Mouse (Mus musculus): ENCODE measurements around the gene Parvb. TPM values are rescaled to one million over a fixed set of nuclear protein-coding genes. Genes with fewer than 3 reads are reported as not detected.

Parvb gene
- polyA plus RNA-seq, 1 experiment from 2014 or later: 6.0 TPM

- no peaks in the 10 kb centered on the region for H3K27me3 ChIP-seq (ENCODE audit: insufficient read depth, low read length)
- 56% methylated on average over 5 of the region's 5 CpGs for WGBS (ENCODE audit: insufficient replicate concordance)
- no peaks in the 10 kb centered on the region for H3K9me3 ChIP-seq (ENCODE audit: low read length)
- H3K27ac ChIP-seq (ENCODE audit: low read depth): no peak overlapping the region
- DNase-seq (no peak), ATAC-seq (no peak)
- H3K4me3 ChIP-seq (ENCODE audit: low read depth, low read length): no peak overlapping the region
- no peak overlapping the region for H3K9ac ChIP-seq (replicated peaks)
- no peak overlapping the region for H3K4me2 ChIP-seq (ENCODE audit: low read depth, low read length)
- no peak for TF ChIP-seq EP300 (IDR thresholded peaks at IDR 0.05; ENCODE audit: low read depth)
- TF ChIP-seq CTCF (IDR thresholded peaks at IDR 0.05; ENCODE audit: low read depth): no peak
- H3K4me1 ChIP-seq (ENCODE audit: insufficient read depth): no peaks in the 10 kb centered on the region
- H3K36me3 ChIP-seq (replicated peaks; ENCODE audit: insufficient read depth, low read length): 0 out of 2 replicates have a peak, but pooled peaks cover 3% of the 10 kb centered on the region
Observed at GRCm38 (mm10) chr15:84337599-84337998, 105.8 kb downstream of the Parvb start.

GRCm38 (mm10) chr15:84340926-84341325, 109.1 kb downstream of the Parvb start:
- no peaks in the 10 kb centered on the region for H3K4me1 ChIP-seq (ENCODE audit: insufficient read depth)
- no peak overlapping the region for H3K4me3 ChIP-seq (ENCODE audit: low read depth, low read length)
- no peak overlapping the region for H3K27ac ChIP-seq (ENCODE audit: low read depth)
- DNase-seq (no peak), ATAC-seq (no peak)
- 40% methylated on average over 2 of the region's 2 CpGs for WGBS (ENCODE audit: insufficient replicate concordance)
- no peak overlapping the region for H3K4me2 ChIP-seq (ENCODE audit: low read depth, low read length)
- H3K9ac ChIP-seq (replicated peaks): no peak overlapping the region
- no peaks in the 10 kb centered on the region for H3K9me3 ChIP-seq (ENCODE audit: low read length)
- no peak for TF ChIP-seq EP300 (IDR thresholded peaks at IDR 0.05; ENCODE audit: low read depth)
- no peak for TF ChIP-seq CTCF (IDR thresholded peaks at IDR 0.05; ENCODE audit: low read depth)
- H3K36me3 ChIP-seq (replicated peaks; ENCODE audit: insufficient read depth, low read length): 0 out of 2 replicates have a peak, but pooled peaks cover 3% of the 10 kb centered on the region
- no peaks in the 10 kb centered on the region for H3K27me3 ChIP-seq (ENCODE audit: insufficient read depth, low read length)

- H3K9ac ChIP-seq (replicated peaks): no peak overlapping the region
- no peak overlapping the region for H3K27ac ChIP-seq (ENCODE audit: low read depth)
- no peaks in the 10 kb centered on the region for H3K36me3 ChIP-seq (replicated peaks; ENCODE audit: insufficient read depth, low read length)
- H3K4me3 ChIP-seq (ENCODE audit: low read depth, low read length): no peak overlapping the region
- WGBS (ENCODE audit: insufficient replicate concordance): 83% methylated on average over 4 of the region's 4 CpGs
- no peaks in the 10 kb centered on the region for H3K27me3 ChIP-seq (ENCODE audit: insufficient read depth, low read length)
- peak; percentile 48 for TF ChIP-seq CTCF (IDR thresholded peaks at IDR 0.05; ENCODE audit: low read depth)
- no peak for TF ChIP-seq EP300 (IDR thresholded peaks at IDR 0.05; ENCODE audit: low read depth)
- no peak overlapping the region for H3K4me2 ChIP-seq (ENCODE audit: low read depth, low read length)
- H3K4me1 ChIP-seq (ENCODE audit: insufficient read depth): 0 out of 2 replicates have a peak, but pooled peaks cover 5% of the 10 kb centered on the region
- peaks cover 7% of the 10 kb centered on the region for H3K9me3 ChIP-seq (ENCODE audit: low read length)
- no peak for ATAC-seq
- DNase-seq: no peak
Observed at GRCm38 (mm10) chr15:84348769-84349168, 116.9 kb downstream of the Parvb start.

- peaks cover 7% of the 10 kb centered on the region; the same call in 1 of the 2 replicates for H3K4me1 ChIP-seq (ENCODE audit: insufficient read depth)
- H3K9ac ChIP-seq (replicated peaks): no peak overlapping the region
- ATAC-seq (0 out of 2 replicates have a peak, but pooled peaks have one; percentile 27), DNase-seq (peak; percentile 26)
- H3K27me3 ChIP-seq (ENCODE audit: insufficient read depth, low read length): no peaks in the 10 kb centered on the region
- no peaks in the 10 kb centered on the region for H3K36me3 ChIP-seq (replicated peaks; ENCODE audit: insufficient read depth, low read length)
- H3K4me2 ChIP-seq (ENCODE audit: low read depth, low read length): no peak overlapping the region
- TF ChIP-seq CTCF (IDR thresholded peaks at IDR 0.05; ENCODE audit: low read depth): no peak
- no peak for TF ChIP-seq EP300 (IDR thresholded peaks at IDR 0.05; ENCODE audit: low read depth)
- peaks cover 7% of the 10 kb centered on the region for H3K9me3 ChIP-seq (ENCODE audit: low read length)
- no peak overlapping the region for H3K27ac ChIP-seq (ENCODE audit: low read depth)
- no peak overlapping the region for H3K4me3 ChIP-seq (ENCODE audit: low read depth, low read length)
- 47% methylated on average over 14 of the region's 14 CpGs for WGBS (ENCODE audit: insufficient replicate concordance)
Observed at GRCm38 (mm10) chr15:84349915-84350738, 118.3 kb downstream of the Parvb start.

- H3K9me3 ChIP-seq (ENCODE audit: low read length): peaks cover 7% of the 10 kb centered on the region
- DNase-seq: no peak
- peaks cover 7% of the 10 kb centered on the region; the same call in 1 of the 2 replicates for H3K4me1 ChIP-seq (ENCODE audit: insufficient read depth)
- no peak; the same call in 1 of the 2 replicates for ATAC-seq
- H3K27ac ChIP-seq (ENCODE audit: low read depth): no peak overlapping the region
- no peak overlapping the region for H3K9ac ChIP-seq (replicated peaks)
- H3K27me3 ChIP-seq (ENCODE audit: insufficient read depth, low read length): no peaks in the 10 kb centered on the region
- no peaks in the 10 kb centered on the region for H3K36me3 ChIP-seq (replicated peaks; ENCODE audit: insufficient read depth, low read length)
- TF ChIP-seq CTCF (IDR thresholded peaks at IDR 0.05; ENCODE audit: low read depth): no peak
- TF ChIP-seq EP300 (IDR thresholded peaks at IDR 0.05; ENCODE audit: low read depth): no peak
- WGBS (ENCODE audit: insufficient replicate concordance): 53% methylated on average over 7 of the region's 7 CpGs
- no peak overlapping the region for H3K4me3 ChIP-seq (ENCODE audit: low read depth, low read length)
- no peak overlapping the region for H3K4me2 ChIP-seq (ENCODE audit: low read depth, low read length)
Observed at GRCm38 (mm10) chr15:84351342-84351741, 119.5 kb downstream of the Parvb start.

- no peaks in the 10 kb centered on the region for H3K27me3 ChIP-seq (ENCODE audit: insufficient read depth, low read length)
- 71% methylated on average over 21 of the region's 21 CpGs for WGBS (ENCODE audit: insufficient replicate concordance)
- no peak overlapping the region for H3K27ac ChIP-seq (ENCODE audit: low read depth)
- H3K36me3 ChIP-seq (replicated peaks; ENCODE audit: insufficient read depth, low read length): no peaks in the 10 kb centered on the region
- H3K4me1 ChIP-seq (ENCODE audit: insufficient read depth): peaks cover 7% of the 10 kb centered on the region; the same call in 1 of the 2 replicates
- H3K4me2 ChIP-seq (ENCODE audit: low read depth, low read length): no peak overlapping the region
- no peak overlapping the region for H3K4me3 ChIP-seq (ENCODE audit: low read depth, low read length)
- no peak for DNase-seq
- ATAC-seq: no peak
- TF ChIP-seq CTCF (IDR thresholded peaks at IDR 0.05; ENCODE audit: low read depth) (no peak), EP300 (IDR thresholded peaks at IDR 0.05; ENCODE audit: low read depth) (no peak)
- H3K9ac ChIP-seq (replicated peaks): no peak overlapping the region
- peaks cover 7% of the 10 kb centered on the region for H3K9me3 ChIP-seq (ENCODE audit: low read length)
Observed at GRCm38 (mm10) chr15:84351915-84352844, 120.3 kb downstream of the Parvb start.
